Mouse (Mus musculus) subcutaneous adipose tissue, adult 2 months (tissue): ENCODE measurements around the gene Hba-x. TPM values are rescaled to one million over a fixed set of nuclear protein-coding genes. Genes with fewer than 3 reads are reported as not detected.

Experiments
- polyA plus RNA-seq: library from polyadenylated mRNA; depleted of rRNA; stranded (reverse); fragments of >200 nt; gene quantifications from 2 replicates; pipeline ENCODE4 v1.2.3, GENCODE M21; 2012; ENCODE audit warnings: low replicate concordance; rRNA removed

Gene Hba-x
- polyA plus RNA-seq = not detected in 2 replicates

DNA sequence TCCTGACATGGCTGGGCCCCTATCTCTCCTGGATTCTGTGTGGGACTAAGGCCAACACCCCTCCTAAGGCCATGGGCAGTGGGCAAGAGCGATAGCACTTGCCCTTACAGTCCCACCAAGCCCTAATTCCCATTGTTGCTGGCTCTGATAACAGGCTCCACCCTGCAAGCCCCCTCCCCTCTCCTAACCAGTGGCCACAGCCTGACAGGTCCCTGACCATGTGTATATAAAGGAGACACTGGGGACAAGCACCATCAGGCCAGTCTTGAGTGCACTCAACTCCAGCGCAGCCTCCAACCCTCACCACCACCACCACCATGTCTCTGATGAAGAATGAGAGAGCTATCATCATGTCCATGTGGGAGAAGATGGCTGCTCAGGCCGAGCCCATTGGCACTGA, at the start of gene Hba-x:
Hba-x (plus strand) TSS at position 54 of the 400 bp plus-strand sequence.

DNA sequence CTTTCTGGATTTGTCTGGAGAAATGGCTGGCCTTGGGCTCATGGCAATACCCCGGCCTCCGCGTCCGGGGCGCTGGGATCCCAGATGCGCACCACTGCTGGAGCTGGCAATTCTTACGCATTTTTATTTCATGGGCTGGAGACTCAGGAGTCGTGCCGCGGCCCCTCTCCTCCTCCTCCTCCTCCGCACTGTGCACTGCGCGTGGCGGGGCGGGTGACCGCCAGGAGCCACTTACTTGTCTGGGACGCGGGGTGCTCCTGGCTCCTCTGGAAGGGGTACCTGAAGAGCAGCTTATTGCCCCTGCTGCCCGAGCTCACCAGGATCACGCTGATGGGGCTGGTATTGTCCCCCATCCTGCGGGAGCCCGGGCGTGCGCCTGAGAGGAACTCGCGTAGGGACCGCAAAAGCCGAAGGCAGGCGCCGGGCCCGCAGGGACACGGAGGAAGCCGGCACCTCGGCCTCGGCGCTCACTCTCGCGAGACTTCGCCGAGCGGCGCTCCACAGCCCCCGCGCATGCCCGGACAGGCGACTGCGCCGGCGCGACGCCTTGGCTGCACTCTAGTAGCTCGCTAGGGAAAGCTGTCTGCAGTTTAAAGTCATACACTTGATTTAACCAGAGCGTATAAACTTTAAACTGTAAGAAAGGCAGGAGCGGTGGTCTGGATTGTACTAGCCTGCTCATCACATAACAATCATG, 8.9 kb upstream of the Hba-x start, which contains the start of gene Nprl3:
Nprl3 (minus strand) TSS at position 520 of the 697 bp plus-strand sequence.

DNA sequence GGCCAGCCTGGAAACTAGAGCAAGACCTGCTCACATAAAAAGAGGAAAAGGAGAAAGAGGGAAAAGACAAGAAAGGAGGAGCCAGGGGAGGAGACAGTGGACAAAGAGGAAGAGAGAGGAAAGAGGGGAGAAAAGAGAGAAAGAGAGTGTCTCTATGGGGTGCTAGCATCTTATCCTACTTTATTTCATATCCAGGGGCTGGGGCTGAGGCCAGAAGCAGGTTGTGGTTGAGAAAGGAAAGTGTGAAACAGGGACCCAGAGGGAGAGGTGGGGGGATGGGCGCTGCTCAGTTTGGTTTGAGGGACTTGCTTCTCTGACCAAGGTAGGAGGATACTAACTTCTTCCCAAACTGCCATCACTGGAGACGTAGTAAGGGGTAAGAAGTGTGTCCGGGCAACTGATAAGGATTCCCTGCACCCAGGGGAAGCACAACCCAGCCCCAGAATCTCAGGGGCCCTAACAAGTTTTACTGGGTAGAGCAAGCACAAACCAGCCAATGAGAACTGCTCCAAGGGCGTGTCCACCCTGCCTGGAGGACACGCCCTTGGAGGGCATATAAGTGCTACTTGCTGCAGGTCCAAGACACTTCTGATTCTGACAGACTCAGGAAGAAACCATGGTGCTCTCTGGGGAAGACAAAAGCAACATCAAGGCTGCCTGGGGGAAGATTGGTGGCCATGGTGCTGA, 7.0 kb downstream of the Hba-x start, which contains the start of gene Hba-a1:
Hba-a1 (plus strand) TSS at position 421 of the 687 bp plus-strand sequence.

GRCm38 (mm10) chr11:32286695-32287492, 10.7 kb downstream of the Hba-x start, which contains the start of gene Hbq1b:
Hbq1b (plus strand) TSS chr11:32286965.

GRCm38 (mm10) chr11:32296203-32296602, 20.0 kb downstream of the Hba-x start, which contains the start of gene Hba-a2:
Hba-a2 (plus strand) TSS chr11:32296489.

GRCm38 (mm10) chr11:32299865-32300264, 23.7 kb downstream of the Hba-x start, which contains the start of gene Hbq1a:
Hbq1a (plus strand) TSS chr11:32300069.

Other genes starting within 250 kb of the Hba-x start
- 0.24 and 0.28 TPM in 2 replicates for gene Il9r, start 76.1 kb upstream of the Hba-x start, polyA plus RNA-seq
- gene Snrnp25, start 71.0 kb upstream of the Hba-x start, polyA plus RNA-seq = 20.6 and 25.6 TPM in 2 replicates
- 143 and 170 TPM in 2 replicates for gene Rhbdf1, start 54.1 kb upstream of the Hba-x start, polyA plus RNA-seq
- 12.4 and 18.9 TPM in 2 replicates for gene Mpg, start 49.9 kb upstream of the Hba-x start, polyA plus RNA-seq
- 119 and 138 TPM in 2 replicates for gene Nprl3, start 8.7 kb upstream of the Hba-x start, polyA plus RNA-seq
- gene Hba-a1, start 7.1 kb downstream of the Hba-x start, polyA plus RNA-seq = 580 and 945 TPM in 2 replicates
- gene Hbq1b, start 10.6 kb downstream of the Hba-x start, polyA plus RNA-seq = 0.36 and 1.1 TPM in 2 replicates
- gene Hba-a2, start 20.1 kb downstream of the Hba-x start, polyA plus RNA-seq = 1,538 and 2,454 TPM in 2 replicates
- not detected in 2 replicates for gene Hbq1a, start 23.7 kb downstream of the Hba-x start, polyA plus RNA-seq
- gene Sh3pxd2b, start 71.4 kb downstream of the Hba-x start, polyA plus RNA-seq = 23.2 and 58.2 TPM in 2 replicates
- 11.8 and 25.6 TPM in 2 replicates for gene Ubtd2, start 179.0 kb downstream of the Hba-x start, polyA plus RNA-seq